15 mouse cellular contexts compared by ENCODE assay signal in genomic region chr7:106236327-106237191, GRCm38 (mm10). TPM values are rescaled to one million over a fixed set of nuclear protein-coding genes. Genes with fewer than 3 reads are reported as not detected.
A peak's percentile ranks its signal among the peaks of the same experiment; 100 is the strongest.
DNase-seq lines count a peak whose midpoint lies in the region; ATAC-seq and TF ChIP-seq lines count a peak whose summit lies in the region.
"Had no signal": no experiment of that assay in that cellular context is flagged by ENCODE, and none has a peak within 500 bp of the region (broad histone marks: within the 10 kb centered on the region; RNA-seq: fewer than 3 reads in every experiment).

No protein-coding gene starts in this region.

- H3K4me1 ChIP-seq in kidney, adult 2 months (ENCODE audit: control insufficient read depth, insufficient read depth, low read length), result peaks cover 10% of the 10 kb centered on the region
- no peaks in the 10 kb centered on the region for H3K4me1 ChIP-seq in liver, embryonic 13.5 days (replicated peaks)
- H3K4me1 ChIP-seq in hindbrain, postnatal 0 days (ENCODE audit: insufficient read depth, low read length), result no peaks in the 10 kb centered on the region
- H3K4me1 ChIP-seq: heart, embryonic 13.5 days; midbrain, embryonic 12.5 days had no signal

- H3K9me3 ChIP-seq in liver, embryonic 13.5 days (replicated peaks), result no peaks in the 10 kb centered on the region
- no peaks in the 10 kb centered on the region for H3K9me3 ChIP-seq in hindbrain, postnatal 0 days (ENCODE audit: low read length)
- H3K9me3 ChIP-seq: midbrain, embryonic 12.5 days had no signal

- DNase-seq in kidney, adult 2 months, result peak; percentile 87
- no peak for DNase-seq in kidney, postnatal 10 days
- DNase-seq in 3T3-L1 (ENCODE audit: low read depth, low spot score) (peak; percentile 76), NIH3T3 (ENCODE audit: low read depth) (peak; percentile 9)
- DNase-seq in liver, embryonic 13.5 days, result no peak
- DNase-seq in yolk sac, embryonic 10.5 days (ENCODE audit: low spot score), result no peak
- DNase-seq in hindbrain, postnatal 0 days (ENCODE audit: low spot score), result no peak
- DNase-seq in gastrocnemius, postnatal 25 days, result no peak
- DNase-seq: adrenal gland, postnatal 36 days; cerebellum, postnatal 25 days; retina, postnatal 1 day; thymus, postnatal 25 days had no signal

- no peak overlapping the region for H3K4me3 ChIP-seq in kidney, adult 2 months (ENCODE audit: insufficient read depth, low read depth, low read length)
- no peak overlapping the region for H3K4me3 ChIP-seq in liver, embryonic 13.5 days (replicated peaks)
- H3K4me3 ChIP-seq in hindbrain, postnatal 0 days (ENCODE audit: low read length), result no peak overlapping the region
- H3K4me3 ChIP-seq: heart, embryonic 13.5 days; midbrain, embryonic 12.5 days had no signal

- H3K27me3 ChIP-seq in kidney, adult 2 months (replicated peaks; ENCODE audit: control insufficient read depth, insufficient read depth, low read length), result no peaks in the 10 kb centered on the region; the same call in 1 of the 2 replicates
- H3K27me3 ChIP-seq in liver, embryonic 13.5 days, result no peaks in the 10 kb centered on the region
- no peaks in the 10 kb centered on the region for H3K27me3 ChIP-seq in hindbrain, postnatal 0 days (ENCODE audit: insufficient read depth, low read length)
- H3K27me3 ChIP-seq: heart, embryonic 13.5 days; midbrain, embryonic 12.5 days had no signal

- H3K9ac ChIP-seq in liver, embryonic 13.5 days, result no peak overlapping the region
- H3K9ac ChIP-seq in hindbrain, postnatal 0 days (replicated peaks; ENCODE audit: low read length), result no peak overlapping the region
- H3K9ac ChIP-seq: heart, embryonic 13.5 days; midbrain, embryonic 12.5 days had no signal

- no peak for TF ChIP-seq POLR2A in kidney, adult 2 months (IDR thresholded peaks at IDR 0.05; ENCODE audit: low read depth, low read length)

- no peak overlapping the region for H3K4me2 ChIP-seq in liver, embryonic 13.5 days
- no peak overlapping the region for H3K4me2 ChIP-seq in hindbrain, postnatal 0 days (ENCODE audit: low read depth, low read length)
- H3K4me2 ChIP-seq: heart, embryonic 13.5 days; midbrain, embryonic 12.5 days had no signal

- no peaks in the 10 kb centered on the region for H3K36me3 ChIP-seq in kidney, adult 2 months (ENCODE audit: control insufficient read depth, insufficient read depth, low read length)
- no peaks in the 10 kb centered on the region for H3K36me3 ChIP-seq in liver, embryonic 13.5 days
- no peaks in the 10 kb centered on the region for H3K36me3 ChIP-seq in hindbrain, postnatal 0 days (ENCODE audit: insufficient read depth, low read length)
- H3K36me3 ChIP-seq: heart, embryonic 13.5 days; midbrain, embryonic 12.5 days had no signal

- WGBS in kidney, adult 2 months, result 47% methylated on average over 2 of the region's 2 CpGs
- WGBS in liver, embryonic 13.5 days (ENCODE audit: insufficient replicate concordance), result 42% methylated on average over 2 of the region's 2 CpGs
- WGBS in hindbrain, postnatal 0 days, result 73% methylated on average over 2 of the region's 2 CpGs

- ATAC-seq in liver, embryonic 13.5 days (ENCODE audit: low read depth), result peak; percentile 26; the same call in 1 of the 2 replicates
- ATAC-seq in hindbrain, postnatal 0 days, result no peak

- H3K27ac ChIP-seq in kidney, adult 2 months (ENCODE audit: insufficient read depth, low read depth, low read length), result peak overlapping the region; percentile 97
- H3K27ac ChIP-seq in liver, embryonic 13.5 days, result no peak overlapping the region
- no peak overlapping the region for H3K27ac ChIP-seq in hindbrain, postnatal 0 days
- H3K27ac ChIP-seq: heart, embryonic 13.5 days; midbrain, embryonic 12.5 days had no signal

- TF ChIP-seq CTCF in kidney, adult 2 months (conservative IDR thresholded peaks at IDR 0.05; ENCODE audit: insufficient read depth, insufficient read length, low read depth, low read length), result no peak
- TF ChIP-seq CTCF in hindbrain, postnatal 0 days (IDR thresholded peaks at IDR 0.05; ENCODE audit: low read depth), result no peak

RNA-seq across cellular contexts. Expression of gene Gvin1, which starts 21.4 kb away (rescaled TPM):
- 0.68 and 1.3 TPM in 2 replicates for polyA plus RNA-seq in kidney, adult 2 months (2012; rRNA removed)
- polyA plus RNA-seq in liver, embryonic 13.5 days (2015; fragmentation: Nextera tagmentation; extraction: Ambion mirVana), result 0.29 and 0.44 TPM in 2 replicates
- total RNA-seq in hindbrain, postnatal 0 days (2014; rRNA removed), result 0.26 and 0.65 TPM in 2 replicates
- polyA plus RNA-seq in hindbrain, postnatal 0 days (2015; fragmentation: Nextera tagmentation; extraction: Ambion mirVana), result 0.09 and 0.16 TPM in 2 replicates
- total RNA-seq in gastrocnemius, postnatal 25 days (2021), result 1 to 10 TPM; 1.6 to 4.2 TPM
- total RNA-seq: ES-E14 had no signal

Comparison
In these comparisons a context has a peak if more than half of its experiments do, and no peak if none do; other contexts are left out.
1. DNase-seq: peak in kidney, adult 2 months (single experiment), 3T3-L1 (single experiment) and NIH3T3 (single experiment); none in kidney, postnatal 10 days (single experiment), liver, embryonic 13.5 days (single experiment), yolk sac, embryonic 10.5 days (single experiment), hindbrain, postnatal 0 days (single experiment) and gastrocnemius, postnatal 25 days (single experiment).